Mouse (Mus musculus) ES-E14 (cell line): Measurements from ENCODE around the gene Itpr1.

ENCODE experiments used
- CHD2 ChIP-seq: IDR thresholded peaks from 2 replicates; pipeline ENCODE4 v1.6.1; 2014; ENCODE audit warnings: mild to moderate bottlenecking, low read depth, low read length, inconsistent platforms
- HCFC1 ChIP-seq: IDR thresholded peaks from 2 replicates; pipeline ENCODE4 v1.6.1; 2012; ENCODE audit warnings: low read length, inconsistent platforms, borderline replicate concordance; ENCODE audit not compliant: insufficient read depth
- MAFK ChIP-seq: IDR thresholded peaks from 2 replicates; pipeline ENCODE4 v1.6.1; 2014; ENCODE audit warnings: mild to moderate bottlenecking, low read depth, low read length, inconsistent platforms; ENCODE audit not compliant: insufficient read depth
- ZC3H11A ChIP-seq: IDR thresholded peaks from 2 replicates; pipeline ENCODE4 v1.6.1; 2012; ENCODE audit warnings: low read depth, mild to moderate bottlenecking, inconsistent platforms, low read length, borderline replicate concordance
- ZNF384 ChIP-seq: IDR thresholded peaks from 2 replicates; pipeline ENCODE4 v1.6.1; 2012; ENCODE audit warnings: low read depth, low read length, inconsistent platforms

DNA sequence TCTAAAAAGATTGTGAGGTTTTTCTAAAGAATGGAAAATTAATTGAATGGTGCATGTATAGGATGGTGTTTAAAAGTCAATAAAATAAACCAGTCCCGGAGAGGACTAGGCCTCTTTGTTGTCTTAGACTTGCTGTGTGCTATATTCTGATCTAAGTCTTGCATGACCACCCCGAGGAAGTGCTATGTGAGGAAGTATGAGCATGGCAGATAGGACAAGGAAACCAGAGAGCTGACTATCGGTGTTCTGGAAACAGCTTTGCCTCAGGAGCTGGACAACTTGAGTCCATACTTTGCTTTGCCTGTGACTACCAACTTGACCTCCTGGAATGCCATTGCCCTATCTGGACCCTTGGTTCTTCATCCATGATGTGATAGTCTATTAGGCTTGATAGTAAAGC is 48.6 kb downstream of the Itpr1 start:
- TF ChIP-seq MAFK (no peak), HCFC1 (no peak), ZNF384 (no peak), CHD2 (no peak), ZC3H11A (no peak)
